Comparison of ENCODE assay signal across 8 mouse cellular contexts in genomic region chr11:101278223-101279192, GRCm38 (mm10). TPM values are rescaled to one million over a fixed set of nuclear protein-coding genes. Genes with fewer than 3 reads are reported as not detected.
A peak's percentile ranks its signal among the peaks of the same experiment; 100 is the strongest.
DNase-seq lines count a peak whose midpoint lies in the region; ATAC-seq and TF ChIP-seq lines count a peak whose summit lies in the region.

Gene Cntd1, plus strand, starts transcription at chr11:101279012.
Gene Coa3, minus strand, starts transcription at chr11:101279114.

- H3K4me3 ChIP-seq in gastrocnemius, adult 2 months = peak within 1 kb of the TSS; percentile 84
- peak within 1 kb of the TSS; percentile 65 for H3K4me3 ChIP-seq in hindbrain, postnatal 0 days (ENCODE audit: low read length)

- peak; percentile 67 for DNase-seq in adipocyte (ENCODE audit: low spot score)
- DNase-seq in gastrocnemius, adult 2 months = peak; percentile 88
- peak; percentile 96 for DNase-seq in hindbrain, postnatal 0 days (ENCODE audit: low spot score)
- DNase-seq in left cerebral cortex, adult 18-20 months (ENCODE audit: low spot score in 2 of 2) = peak; percentile 81 to 88
- DNase-seq in lung, postnatal 4 days = peak; percentile 87 to 88
- DNase-seq in retina, postnatal 7 days (ENCODE audit: low read depth, low spot score) = peak; percentile 85
- peak; percentile 66 for DNase-seq in urinary bladder, adult 2 months (ENCODE audit: low spot score)

- H3K9ac ChIP-seq in hindbrain, postnatal 0 days (replicated peaks; ENCODE audit: low read length) = peak within 1 kb of the TSS; percentile 77

- peak; percentile 97 for ATAC-seq in common myeloid progenitor, adult 5-6 weeks (replicated peaks; ENCODE audit: low read depth, poor library complexity, severe bottlenecking)
- peak; percentile 97 for ATAC-seq in hindbrain, postnatal 0 days

- H3K4me1 ChIP-seq in hindbrain, postnatal 0 days (ENCODE audit: insufficient read depth, low read length) = peaks cover 18% of the 10 kb centered on the region

- 11% methylated on average over 45 of the region's 45 CpGs for WGBS in hindbrain, postnatal 0 days

- no peaks in the 10 kb centered on the region for H3K9me3 ChIP-seq in hindbrain, postnatal 0 days (ENCODE audit: low read length)

- TF ChIP-seq CTCF in gastrocnemius, adult 2 months (IDR thresholded peaks at IDR 0.05) = no peak; the same call in 1 of the 2 replicates
- peak; percentile 46 for TF ChIP-seq CTCF in hindbrain, postnatal 0 days (IDR thresholded peaks at IDR 0.05; ENCODE audit: low read depth)

- intact Hi-C loops in gastrocnemius, adult 2 months (cut with DNase I) = no loop called here

- peak within 1 kb of the TSS; percentile 69 for H3K4me2 ChIP-seq in hindbrain, postnatal 0 days (ENCODE audit: low read depth, low read length)

- no peaks in the 10 kb centered on the region for H3K27me3 ChIP-seq in hindbrain, postnatal 0 days (ENCODE audit: insufficient read depth, low read length)

- H3K36me3 ChIP-seq in hindbrain, postnatal 0 days (ENCODE audit: insufficient read depth, low read length) = no peaks in the 10 kb centered on the region

- peak within 1 kb of the TSS; percentile 92 for H3K27ac ChIP-seq in gastrocnemius, adult 2 months
- peak within 1 kb of the TSS; percentile 71; the same call in 1 of the 2 replicates for H3K27ac ChIP-seq in hindbrain, postnatal 0 days

RNA-seq across cellular contexts. Expression of gene Cntd1, which starts in this region (rescaled TPM):
- total RNA-seq in common myeloid progenitor, adult 5-6 weeks (2017) = 1.5 and 5.4 TPM in 2 replicates
- total RNA-seq in gastrocnemius, adult 2 months (2021) = under 1 TPM; 0.20 to 0.36 TPM
- 0.10 TPM in 1 of 2 replicates, not detected in the other for total RNA-seq in hindbrain, postnatal 0 days (2014; rRNA removed)
- 0.66 and 0.89 TPM in 2 replicates for polyA plus RNA-seq in hindbrain, postnatal 0 days (2015; fragmentation: Nextera tagmentation; extraction: Ambion mirVana)
- under 1 TPM; 0.46 to 0.56 TPM for total RNA-seq in left cerebral cortex, adult 18-20 months (2021)
- 1.4 and 1.5 TPM in 2 replicates for polyA plus RNA-seq in urinary bladder, adult 2 months (2012; rRNA removed)

RNA-seq across cellular contexts. Expression of gene Coa3, which starts in this region (rescaled TPM):
- 34.3 and 43.1 TPM in 2 replicates for total RNA-seq in common myeloid progenitor, adult 5-6 weeks (2017)
- 10 to 100 TPM; 63.0 to 87.7 TPM for total RNA-seq in gastrocnemius, adult 2 months (2021)
- total RNA-seq in hindbrain, postnatal 0 days (2014; rRNA removed) = 146 and 154 TPM in 2 replicates
- 214 and 225 TPM in 2 replicates for polyA plus RNA-seq in hindbrain, postnatal 0 days (2015; fragmentation: Nextera tagmentation; extraction: Ambion mirVana)
- 100 to 1,000 TPM; 103 to 112 TPM for total RNA-seq in left cerebral cortex, adult 18-20 months (2021)
- polyA plus RNA-seq in urinary bladder, adult 2 months (2012; rRNA removed) = 155 and 156 TPM in 2 replicates

Comparison
In these comparisons a context has a peak if more than half of its experiments do, and no peak if none do; other contexts are left out.
1. Peak in every context shown above with its lines: DNase-seq, ATAC-seq, H3K4me3 ChIP-seq and H3K27ac ChIP-seq.